Mouse (Mus musculus) bone marrow macrophage, adult 2 months (primary cell): Measurements from ENCODE around the gene Ripk1.
"Not testable (repeated sequence)": the region's sequence is repeated elsewhere in the genome, so short reads cannot be mapped to it uniquely, and the experiment has no call there.

ENCODE experiments used
- CTCF ChIP-seq: IDR thresholded peaks from 2 replicates; pipeline ENCODE4 v1.5.1; 2012; ENCODE audit warnings: low read depth, mild to moderate bottlenecking, low read length, moderate library complexity
- POLR2A ChIP-seq: IDR thresholded peaks from 2 replicates; pipeline ENCODE4 v1.6.1; 2012; ENCODE audit warnings: mild to moderate bottlenecking, low read depth, low read length, borderline replicate concordance

GRCm38 (mm10) chr13:34074441-34074840 is 72.3 kb downstream of the Ripk1 start:
- not testable (repeated sequence) for TF ChIP-seq CTCF, POLR2A
